5 mouse cellular contexts compared by ENCODE assay signal in the genomic region with DNA sequence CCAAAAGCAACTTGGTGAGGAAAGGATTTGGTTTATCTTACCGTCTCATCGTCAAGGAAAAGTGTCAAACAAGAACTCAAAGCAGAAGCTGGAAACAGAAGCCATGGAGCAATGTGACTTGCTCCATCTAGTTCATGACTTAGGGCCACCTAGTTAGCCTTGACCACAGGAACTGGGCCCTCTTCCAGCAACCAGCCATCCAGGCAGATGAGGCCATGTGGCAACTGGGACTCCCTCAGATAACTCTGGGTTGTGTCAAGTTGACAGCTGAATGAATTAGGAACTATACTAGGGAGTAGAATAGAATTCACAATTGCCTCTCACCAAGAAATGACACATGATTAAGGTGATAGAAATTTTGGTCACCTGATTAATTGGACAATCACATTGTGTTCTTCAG.
"Had no signal": no experiment of that assay in that cellular context is flagged by ENCODE, and none has a peak within 500 bp of the region (broad histone marks: within the 10 kb centered on the region; RNA-seq: fewer than 3 reads in every experiment).

No protein-coding gene starts in this region.

- DNase-seq: kidney, postnatal 25 days; lung, embryonic 14.5 days; lung, postnatal 14 days; right cerebral cortex, postnatal 14 days; thymus, postnatal 36 days had no signal
